Mouse (Mus musculus) ES-Bruce4 (cell line): ENCODE results near the gene Uap1. TPM values are rescaled to one million over a fixed set of nuclear protein-coding genes. Genes with fewer than 3 reads are reported as not detected.

ENCODE experiments used
- H3K27ac ChIP-seq: 2 replicates; pipeline ENCODE4 v1.5.1; 2012; ENCODE audit warnings: low read length, inconsistent platforms; ENCODE audit not compliant: insufficient read depth
- H3K27me3 ChIP-seq: 2 replicates; pipeline ENCODE4 v1.6.1; 2012; ENCODE audit warnings: mild to moderate bottlenecking, low read length, inconsistent platforms; ENCODE audit not compliant: control insufficient read depth, poor library complexity, insufficient read depth, severe bottlenecking
- H3K36me3 ChIP-seq: 2 replicates; pipeline ENCODE4 v1.6.1; 2012; ENCODE audit warnings: inconsistent platforms, mild to moderate bottlenecking, low read length, moderate library complexity; ENCODE audit not compliant: control insufficient read depth, poor library complexity, insufficient read depth, severe bottlenecking
- H3K4me1 ChIP-seq: one replicate; pipeline ENCODE4 v1.8.1; 2011; ENCODE audit warnings: low read length; ENCODE audit not compliant: control insufficient read depth, insufficient read depth
- H3K4me3 ChIP-seq: 2 replicates; pipeline ENCODE4 v1.5.1; 2011; ENCODE audit warnings: low read depth, mild to moderate bottlenecking, low read length
- H3K9ac ChIP-seq: 2 replicates; pipeline ENCODE4 v1.6.1; 2012; ENCODE audit warnings: low read depth, mild to moderate bottlenecking, inconsistent platforms; ENCODE audit not compliant: poor library complexity, severe bottlenecking
- H3K9me3 ChIP-seq: replicated peaks from 2 replicates; pipeline ENCODE4 v1.6.1; 2012; ENCODE audit warnings: mild to moderate bottlenecking, low read length, inconsistent platforms; ENCODE audit not compliant: control insufficient read depth, poor library complexity, insufficient read depth, severe bottlenecking
- CTCF ChIP-seq: IDR thresholded peaks from one replicate; pipeline ENCODE4 v1.8.1; 2011; ENCODE audit warnings: low read depth, low read length
- EP300 ChIP-seq: IDR thresholded peaks from 2 replicates; pipeline ENCODE4 v1.6.1; 2011; ENCODE audit warnings: low read depth, low read length; ENCODE audit not compliant: insufficient read depth
- POLR2A ChIP-seq: IDR thresholded peaks from one replicate; pipeline ENCODE4 v1.8.1; 2011; ENCODE audit warnings: low read length; ENCODE audit not compliant: insufficient read depth
- polyA plus RNA-seq: library from polyadenylated mRNA; stranded (reverse); fragments of >200 nt; gene quantifications from 2 replicates; pipeline ENCODE4 v1.2.4, GENCODE M21; 2011; ENCODE audit warnings: low read depth; ENCODE audit not compliant: missing spikeins, insufficient read depth, insufficient read length

Gene Uap1
- polyA plus RNA-seq, 1 experiment = 57.6 TPM

DNA sequence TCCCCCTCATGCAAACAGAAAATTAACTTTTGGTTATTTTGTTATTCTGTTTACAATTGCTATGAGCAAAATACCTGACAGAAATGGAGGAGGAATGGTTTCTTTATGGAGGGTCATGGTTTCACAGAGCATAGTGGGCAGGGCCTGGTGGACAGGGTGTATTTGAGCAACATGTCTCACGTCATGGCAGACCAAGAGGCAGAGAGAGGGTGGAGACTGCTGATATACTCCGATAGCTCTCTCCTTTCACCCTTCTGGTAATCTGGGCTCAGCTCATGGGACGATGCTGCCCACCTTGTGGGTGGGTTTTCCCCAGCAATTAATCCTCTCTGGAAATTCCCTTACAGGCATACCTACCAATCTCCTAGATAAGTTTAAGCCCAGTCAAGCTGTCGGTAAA is 15.5 kb upstream of the Uap1 start:
- Histone ChIP-seq H3K9ac (no peak overlapping the region), H3K36me3 (peaks cover 7% of the 10 kb centered on the region; the same call in 1 of the 2 replicates), H3K4me3 (no peak overlapping the region), H3K27ac (no peak overlapping the region), H3K27me3 (no peaks in the 10 kb centered on the region), H3K9me3 (no peaks in the 10 kb centered on the region), H3K4me1 (peaks cover 2% of the 10 kb centered on the region)
- TF ChIP-seq CTCF (no peak), EP300 (no peak), POLR2A (no peak)

GRCm38 (mm10) chr1:170188601-170189000 is 13.8 kb upstream of the Uap1 start:
- H3K4me3 ChIP-seq = no peak overlapping the region
- H3K9ac ChIP-seq = no peak overlapping the region
- TF ChIP-seq POLR2A = no peak
- peaks cover 2% of the 10 kb centered on the region for H3K4me1 ChIP-seq
- H3K9me3 ChIP-seq = no peaks in the 10 kb centered on the region
- H3K27me3 ChIP-seq = no peaks in the 10 kb centered on the region
- H3K36me3 ChIP-seq = peaks cover 4% of the 10 kb centered on the region; the same call in 1 of the 2 replicates
- H3K27ac ChIP-seq = no peak overlapping the region

GRCm38 (mm10) chr1:170186531-170186930 is 11.8 kb upstream of the Uap1 start:
- Histone ChIP-seq H3K4me1 (peaks cover 2% of the 10 kb centered on the region), H3K27me3 (no peaks in the 10 kb centered on the region), H3K4me3 (no peak overlapping the region), H3K36me3 (no peaks in the 10 kb centered on the region), H3K9ac (no peak overlapping the region), H3K9me3 (no peaks in the 10 kb centered on the region), H3K27ac (no peak overlapping the region)
- TF ChIP-seq CTCF = no peak
- TF ChIP-seq POLR2A = no peak
- no peak for TF ChIP-seq EP300

GRCm38 (mm10) chr1:170185137-170185536 is 10.4 kb upstream of the Uap1 start:
- TF ChIP-seq POLR2A (no peak), EP300 (no peak), CTCF (no peak)
- no peaks in the 10 kb centered on the region for H3K9me3 ChIP-seq
- H3K4me3 ChIP-seq = no peak overlapping the region
- no peak overlapping the region for H3K27ac ChIP-seq
- H3K9ac ChIP-seq = no peak overlapping the region
- no peaks in the 10 kb centered on the region for H3K36me3 ChIP-seq
- no peaks in the 10 kb centered on the region for H3K27me3 ChIP-seq
- peaks cover 2% of the 10 kb centered on the region for H3K4me1 ChIP-seq

GRCm38 (mm10) chr1:170182706-170183105 is 7.9 kb upstream of the Uap1 start:
- TF ChIP-seq POLR2A = no peak
- no peak for TF ChIP-seq CTCF
- TF ChIP-seq EP300 = no peak
- H3K9me3 ChIP-seq = no peaks in the 10 kb centered on the region
- no peak overlapping the region for H3K27ac ChIP-seq
- H3K4me3 ChIP-seq = no peak overlapping the region
- no peaks in the 10 kb centered on the region for H3K27me3 ChIP-seq
- H3K36me3 ChIP-seq = no peaks in the 10 kb centered on the region
- no peak overlapping the region for H3K9ac ChIP-seq
- H3K4me1 ChIP-seq = no peaks in the 10 kb centered on the region

DNA sequence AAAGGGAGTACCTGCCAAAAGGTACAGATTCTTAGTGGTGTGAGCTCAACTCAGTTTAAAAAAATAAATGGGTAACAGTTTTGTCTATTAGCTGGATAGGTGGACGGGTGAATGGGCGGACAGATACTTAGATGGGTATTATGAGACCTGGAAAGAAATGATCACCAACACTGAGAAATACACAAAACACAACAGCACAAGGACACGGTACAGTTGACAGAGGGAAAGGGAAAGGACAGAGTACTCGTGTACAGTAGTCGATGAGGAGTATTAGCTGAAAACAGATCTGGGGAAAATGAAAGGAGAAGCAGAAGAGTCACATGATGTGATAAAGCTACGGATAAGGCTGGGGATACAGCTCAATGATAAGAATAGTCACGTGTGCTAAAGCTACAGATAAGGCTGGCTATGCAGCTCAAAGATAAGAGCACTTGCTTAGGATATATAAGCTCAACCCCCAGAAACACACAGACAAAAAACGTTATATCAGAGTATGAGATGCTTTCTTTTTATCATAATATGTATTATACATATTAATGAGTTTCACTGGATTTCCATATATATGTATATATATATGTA is 2.0 kb upstream of the Uap1 start:
- Histone ChIP-seq H3K27me3 (no peaks in the 10 kb centered on the region), H3K4me1 (peaks cover 1% of the 10 kb centered on the region), H3K4me3 (no peak overlapping the region), H3K9me3 (no peaks in the 10 kb centered on the region), H3K36me3 (no peaks in the 10 kb centered on the region), H3K9ac (no peak overlapping the region), H3K27ac (no peak overlapping the region)
- TF ChIP-seq POLR2A (no peak), EP300 (no peak), CTCF (no peak)

- Histone ChIP-seq H3K27me3 (no peaks in the 10 kb centered on the region), H3K9ac (no peak overlapping the region), H3K27ac (no peak overlapping the region), H3K4me3 (no peak overlapping the region), H3K36me3 (no peaks in the 10 kb centered on the region), H3K9me3 (no peaks in the 10 kb centered on the region), H3K4me1 (peaks cover 1% of the 10 kb centered on the region)
- no peak for TF ChIP-seq EP300
- TF ChIP-seq CTCF = no peak
- no peak for TF ChIP-seq POLR2A
Observed at GRCm38 (mm10) chr1:170175848-170176247, 1.1 kb upstream of the Uap1 start.
